Mouse (Mus musculus) forebrain, embryonic 10.5 days (tissue): ENCODE data around the gene Smpd3. TPM values are rescaled to one million over a fixed set of nuclear protein-coding genes. Genes with fewer than 3 reads are reported as not detected.

Source experiments
- DNase-seq: peaks from one replicate; pipeline ENCODE4 v3.0.0-alpha.2; 2017; ENCODE audit warnings: low spot score; ENCODE audit errors: extremely low spot score
- H3K27ac ChIP-seq: fragments of 300-500 bp; sonication (generic); 2 replicates; pipeline ENCODE4 v1.5.1; 2016; ENCODE audit warnings: mild to moderate bottlenecking
- H3K27me3 ChIP-seq: fragments of 300-500 bp; sonication (generic); 2 replicates; pipeline ENCODE4 v1.6.1; 2016; ENCODE audit warnings: mild to moderate bottlenecking; ENCODE audit not compliant: poor library complexity, severe bottlenecking
- H3K36me3 ChIP-seq: fragments of 300-500 bp; sonication (generic); replicated peaks from 2 replicates; pipeline ENCODE4 v1.6.1; 2016; ENCODE audit warnings: mild to moderate bottlenecking, moderate library complexity
- H3K4me1 ChIP-seq: fragments of 300-500 bp; sonication (generic); 2 replicates; pipeline ENCODE4 v1.6.1; 2016
- H3K4me3 ChIP-seq: fragments of 300-500 bp; sonication (generic); 2 replicates; pipeline ENCODE4 v1.5.1; 2016; ENCODE audit warnings: mild to moderate bottlenecking, moderate library complexity
- H3K9me3 ChIP-seq: fragments of 300-500 bp; sonication (generic); 2 replicates; pipeline ENCODE4 v1.6.1; 2016; ENCODE audit warnings: mild to moderate bottlenecking, moderate library complexity
- WGBS: fragments of 180-500 bp; shearing (Covaris S2); methylation state at CpG from one replicate; pipeline ENCODE4 v1.1.7; 2016; 5-methylcytosine and 5-hydroxymethylcytosine counted together
- polyA plus RNA-seq: library from polyadenylated mRNA; unstranded; fragments of >200 nt; fragmentation: Nextera tagmentation; extraction: Ambion mirVana; gene quantifications from 2 replicates; pipeline ENCODE4 v1.2.1, GENCODE M21; 2016

Gene Smpd3
- polyA plus RNA-seq, 1 experiment from 2014 or later, result 6.2 TPM

GRCm38 (mm10) chr8:106300739-106301715, 36.8 kb downstream of the Smpd3 start:
- WGBS, result 84% methylated on average over 9 of the region's 9 CpGs
- Histone ChIP-seq H3K36me3 (no peaks in the 10 kb centered on the region), H3K4me3 (no peak overlapping the region), H3K9me3 (no peaks in the 10 kb centered on the region), H3K27me3 (no peaks in the 10 kb centered on the region), H3K4me1 (no peaks in the 10 kb centered on the region), H3K27ac (no peak overlapping the region)
- no peak for DNase-seq

GRCm38 (mm10) chr8:106299686-106300085, 38.1 kb downstream of the Smpd3 start:
- Histone ChIP-seq H3K4me3 (no peak overlapping the region), H3K36me3 (no peaks in the 10 kb centered on the region), H3K27ac (no peak overlapping the region), H3K4me1 (no peaks in the 10 kb centered on the region), H3K27me3 (no peaks in the 10 kb centered on the region), H3K9me3 (no peaks in the 10 kb centered on the region)
- DNase-seq, result no peak
- 72% methylated on average over 3 of the region's 3 CpGs for WGBS

GRCm38 (mm10) chr8:106298846-106299245, 38.9 kb downstream of the Smpd3 start:
- Histone ChIP-seq H3K36me3 (no peaks in the 10 kb centered on the region), H3K4me3 (no peak overlapping the region), H3K27me3 (no peaks in the 10 kb centered on the region), H3K4me1 (no peaks in the 10 kb centered on the region), H3K27ac (no peak overlapping the region), H3K9me3 (no peaks in the 10 kb centered on the region)
- DNase-seq, result no peak
- 88% methylated on average over 1 of the region's 1 CpGs for WGBS

- no peaks in the 10 kb centered on the region for H3K27me3 ChIP-seq
Measured at GRCm38 (mm10) chr8:106298261-106298660, 39.5 kb downstream of the Smpd3 start.

DNA sequence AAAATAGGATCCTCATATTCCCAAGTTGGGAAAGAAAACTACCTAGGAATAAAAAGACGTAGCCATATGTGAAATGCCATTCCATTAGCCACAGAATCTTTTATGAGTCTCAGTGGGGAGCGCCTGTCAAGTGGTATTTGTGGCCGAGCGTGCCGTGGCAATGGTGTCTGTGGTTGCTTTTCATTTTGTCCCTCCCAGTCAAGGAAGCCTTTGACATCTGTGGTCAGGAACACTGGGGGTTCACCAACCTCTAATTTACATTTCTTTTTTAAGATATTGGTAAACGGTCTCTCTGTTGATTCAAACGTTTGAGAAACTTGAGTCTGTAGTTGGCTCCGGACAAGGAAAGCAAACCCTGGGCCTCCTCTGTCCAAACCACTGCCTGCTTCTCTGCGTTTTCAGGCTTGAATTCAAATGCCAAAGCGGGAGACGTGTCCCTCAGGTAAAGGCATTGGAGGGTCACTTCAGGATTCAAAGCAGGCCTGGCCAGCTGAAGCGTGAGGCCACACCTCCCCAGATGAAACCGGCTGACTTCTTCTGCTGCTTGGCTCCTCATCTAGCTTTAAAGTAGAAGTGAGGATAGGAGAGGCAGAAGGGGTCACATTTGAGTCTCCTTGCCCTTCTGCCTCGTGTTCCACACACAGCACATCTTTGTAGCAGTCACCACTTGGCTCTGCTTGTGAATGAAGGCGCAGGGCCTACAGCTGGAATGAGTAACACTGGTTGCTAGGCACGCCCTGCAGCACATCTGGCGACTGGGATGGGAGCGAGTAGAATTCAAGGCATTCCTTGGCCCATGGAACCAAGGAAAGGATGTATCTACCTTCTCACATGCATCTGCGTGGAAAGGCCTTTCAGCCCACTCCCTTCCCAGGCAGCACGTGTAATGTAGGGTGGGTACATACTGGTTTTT, 45.0 kb downstream of the Smpd3 start:
- WGBS, result 78% methylated on average over 20 of the region's 20 CpGs
- H3K4me1 ChIP-seq, result peaks cover 8% of the 10 kb centered on the region

More at GRCm38 (mm10) chr8:106298261-106298660, 39.5 kb downstream of the Smpd3 start:
- DNase-seq, result no peak
- Histone ChIP-seq H3K4me1 (no peaks in the 10 kb centered on the region), H3K4me3 (no peak overlapping the region), H3K36me3 (no peaks in the 10 kb centered on the region), H3K9me3 (no peaks in the 10 kb centered on the region), H3K27ac (no peak overlapping the region)
- 89% methylated on average over 5 of the region's 5 CpGs for WGBS

DNA sequence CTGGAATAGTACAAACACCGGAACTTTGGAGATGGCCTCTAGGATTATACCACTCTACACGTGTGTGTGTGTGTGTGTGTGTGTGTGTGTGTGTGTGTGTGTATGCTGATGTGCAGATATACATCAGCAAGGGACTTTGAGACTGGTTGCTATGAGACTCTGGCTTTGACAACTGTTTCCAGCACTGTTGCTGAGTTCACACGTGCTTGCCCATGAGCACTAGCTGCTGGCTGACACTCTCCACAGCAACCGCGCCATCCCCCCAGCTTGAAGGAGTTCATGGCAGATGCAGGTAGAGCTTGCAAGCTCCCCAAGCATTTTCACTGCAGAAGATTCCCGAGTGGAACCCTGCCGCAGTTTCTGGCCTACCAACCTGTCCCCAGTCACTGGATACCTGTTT, 48.3 kb downstream of the Smpd3 start:
- no peak for DNase-seq

More for the DNA sequence above, 45.0 kb downstream of the Smpd3 start:
- Histone ChIP-seq H3K27ac (no peak overlapping the region), H3K9me3 (no peaks in the 10 kb centered on the region), H3K4me3 (no peak overlapping the region), H3K27me3 (no peaks in the 10 kb centered on the region), H3K36me3 (no peaks in the 10 kb centered on the region)
- no peak for DNase-seq

DNA sequence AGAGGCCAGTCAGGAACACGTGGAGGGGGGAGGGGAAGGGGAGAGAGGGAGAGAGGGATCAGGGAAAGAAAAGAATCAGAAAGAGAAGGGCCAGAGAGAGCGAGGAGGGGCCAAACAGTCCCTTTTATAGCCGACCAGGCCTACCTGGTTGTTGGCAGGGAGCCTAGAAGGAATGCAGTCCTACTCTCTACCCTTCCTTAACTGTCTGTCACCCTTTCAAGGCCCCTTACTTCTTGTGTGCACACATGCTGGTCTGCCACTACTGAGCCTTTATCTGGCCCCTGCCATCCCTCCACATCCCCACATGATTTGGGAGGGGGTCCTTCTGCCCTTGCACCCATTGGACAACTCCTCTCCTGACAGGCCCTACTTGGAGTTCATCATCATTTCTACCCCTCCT, 49.1 kb downstream of the Smpd3 start:
- Histone ChIP-seq H3K36me3 (no peaks in the 10 kb centered on the region), H3K27me3 (no peaks in the 10 kb centered on the region), H3K4me1 (peaks cover 20% of the 10 kb centered on the region), H3K4me3 (no peak overlapping the region), H3K9me3 (no peaks in the 10 kb centered on the region), H3K27ac (peak overlapping the region; percentile 15; the same call in 1 of the 2 replicates)
- DNase-seq, result no peak
- WGBS, result 54% methylated on average over 2 of the region's 3 CpGs

More for the DNA sequence above, 48.3 kb downstream of the Smpd3 start:
- no peaks in the 10 kb centered on the region for H3K9me3 ChIP-seq
- no peaks in the 10 kb centered on the region for H3K36me3 ChIP-seq
- 60% methylated on average over 7 of the region's 7 CpGs for WGBS
- H3K4me3 ChIP-seq, result no peak overlapping the region
- no peaks in the 10 kb centered on the region for H3K27me3 ChIP-seq
- H3K4me1 ChIP-seq, result peaks cover 20% of the 10 kb centered on the region
- no peak overlapping the region for H3K27ac ChIP-seq

DNA sequence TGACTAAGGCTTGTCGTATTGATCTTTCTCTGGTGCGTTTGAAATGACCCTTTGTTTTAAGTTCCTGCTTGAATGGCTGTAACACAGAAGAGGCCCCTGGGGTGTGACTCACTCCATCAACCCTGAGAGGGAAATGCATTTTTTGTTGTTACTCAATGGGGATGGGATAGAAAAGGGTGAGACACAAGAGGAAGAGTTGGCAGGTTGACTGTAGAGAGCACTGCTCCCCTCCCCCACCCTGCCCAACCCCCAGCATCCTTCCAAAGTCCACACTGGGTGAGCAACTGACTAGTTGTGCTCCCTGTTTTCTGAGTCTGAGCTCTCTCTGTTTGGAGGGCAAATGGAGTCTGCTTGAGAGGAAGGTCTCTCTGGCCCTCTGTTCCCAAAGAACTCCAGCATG, 50.3 kb downstream of the Smpd3 start:
- Histone ChIP-seq H3K4me3 (no peak overlapping the region), H3K27ac (no peak overlapping the region), H3K36me3 (no peaks in the 10 kb centered on the region), H3K9me3 (no peaks in the 10 kb centered on the region), H3K4me1 (peaks cover 24% of the 10 kb centered on the region), H3K27me3 (no peaks in the 10 kb centered on the region)
- 24% methylated on average over 2 of the region's 2 CpGs for WGBS
- no peak for DNase-seq

- WGBS, result 67% methylated on average over 4 of the region's 4 CpGs
- Histone ChIP-seq H3K4me3 (no peak overlapping the region), H3K9me3 (no peaks in the 10 kb centered on the region), H3K36me3 (no peaks in the 10 kb centered on the region), H3K4me1 (peaks cover 10% of the 10 kb centered on the region), H3K27ac (no peak overlapping the region), H3K27me3 (no peaks in the 10 kb centered on the region)
- DNase-seq, result no peak
Measured at GRCm38 (mm10) chr8:106280844-106281243, 56.9 kb downstream of the Smpd3 start.

DNA sequence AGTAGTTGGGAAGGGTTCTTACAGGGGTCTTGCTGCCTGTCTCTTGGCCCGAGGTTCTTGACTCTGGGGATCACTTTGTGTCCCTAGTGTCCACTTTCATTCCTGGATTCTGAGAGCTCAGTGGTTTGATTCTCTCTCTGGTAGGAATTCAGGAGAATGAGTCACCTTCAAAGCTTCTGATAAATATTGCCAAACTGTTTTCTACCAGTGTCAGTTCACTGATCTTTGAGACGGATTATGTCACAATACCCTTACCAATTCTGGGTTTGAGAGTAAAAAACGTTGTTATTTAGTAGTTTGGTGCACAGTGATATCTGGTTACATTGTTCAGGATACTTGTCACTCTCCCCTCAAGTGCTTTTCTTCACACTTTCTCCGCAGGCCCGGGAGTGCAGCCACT, 57.6 kb downstream of the Smpd3 start:
- H3K4me3 ChIP-seq, result no peak overlapping the region
- no peak overlapping the region for H3K27ac ChIP-seq
- H3K4me1 ChIP-seq, result peaks cover 10% of the 10 kb centered on the region
- WGBS, result 57% methylated on average over 5 of the region's 5 CpGs
- H3K27me3 ChIP-seq, result no peaks in the 10 kb centered on the region
- DNase-seq, result no peak
- H3K9me3 ChIP-seq, result no peaks in the 10 kb centered on the region
- no peaks in the 10 kb centered on the region for H3K36me3 ChIP-seq

- Histone ChIP-seq H3K36me3 (no peaks in the 10 kb centered on the region), H3K9me3 (no peaks in the 10 kb centered on the region), H3K4me3 (no peak overlapping the region), H3K27me3 (no peaks in the 10 kb centered on the region), H3K27ac (no peak overlapping the region), H3K4me1 (peaks cover 10% of the 10 kb centered on the region)
- DNase-seq, result no peak
- WGBS, result 82% methylated on average over 11 of the region's 11 CpGs
Measured at GRCm38 (mm10) chr8:106278367-106279042, 59.3 kb downstream of the Smpd3 start.

GRCm38 (mm10) chr8:106276709-106277317, 61.0 kb downstream of the Smpd3 start:
- H3K27ac ChIP-seq, result no peak overlapping the region
- H3K36me3 ChIP-seq, result no peaks in the 10 kb centered on the region
- no peak for DNase-seq
- no peaks in the 10 kb centered on the region for H3K27me3 ChIP-seq
- H3K4me3 ChIP-seq, result no peak overlapping the region
- H3K9me3 ChIP-seq, result no peaks in the 10 kb centered on the region
- H3K4me1 ChIP-seq, result peaks cover 9% of the 10 kb centered on the region
- 84% methylated on average over 5 of the region's 5 CpGs for WGBS
